Mouse (Mus musculus) ES-Bruce4 (cell line): Measurements from ENCODE around the gene Ergic1.

ENCODE experiments used
- CTCF ChIP-seq: IDR thresholded peaks from one replicate; pipeline ENCODE4 v1.8.1; 2011; ENCODE audit warnings: low read depth, low read length
- EP300 ChIP-seq: IDR thresholded peaks from 2 replicates; pipeline ENCODE4 v1.6.1; 2011; ENCODE audit warnings: low read depth, low read length; ENCODE audit not compliant: insufficient read depth
- POLR2A ChIP-seq: IDR thresholded peaks from one replicate; pipeline ENCODE4 v1.8.1; 2011; ENCODE audit warnings: low read length; ENCODE audit not compliant: insufficient read depth

DNA sequence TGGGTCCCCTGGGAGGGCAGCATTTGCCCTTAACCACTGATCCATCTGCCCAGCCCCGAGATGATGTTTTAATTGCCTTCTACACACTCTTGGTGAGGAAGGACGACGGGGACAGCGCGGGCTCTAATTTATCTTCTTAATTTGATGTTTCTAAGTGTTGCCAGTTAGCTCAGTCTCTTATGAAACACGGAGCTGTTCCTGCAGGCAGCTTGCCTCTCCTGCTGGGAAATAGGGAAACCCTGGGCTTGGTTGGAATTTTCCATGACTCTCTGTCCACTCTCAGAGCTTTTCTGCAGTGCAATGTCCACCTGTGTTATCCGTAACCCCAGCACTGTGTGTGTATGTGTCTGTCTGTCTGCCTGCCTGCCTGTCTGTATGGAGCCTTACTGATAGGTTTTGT lies 132.1 kb downstream of the Ergic1 start:
- TF ChIP-seq CTCF (no peak), POLR2A (no peak), EP300 (no peak)
